Mouse (Mus musculus) embryonic fibroblast, embryonic 13.5 days (primary cell): ENCODE results near the gene Tnfrsf13c.

Experiments
- CTCF ChIP-seq: IDR thresholded peaks from 2 replicates; pipeline ENCODE4 v1.5.1; 2011; ENCODE audit warnings: mild to moderate bottlenecking, control low read depth, low read length, moderate library complexity, borderline replicate concordance; ENCODE audit not compliant: insufficient read depth
- POLR2A ChIP-seq: IDR thresholded peaks from 2 replicates; pipeline ENCODE4 v1.6.1; 2011; ENCODE audit warnings: low read depth, mild to moderate bottlenecking, control low read depth, low read length, moderate library complexity

DNA sequence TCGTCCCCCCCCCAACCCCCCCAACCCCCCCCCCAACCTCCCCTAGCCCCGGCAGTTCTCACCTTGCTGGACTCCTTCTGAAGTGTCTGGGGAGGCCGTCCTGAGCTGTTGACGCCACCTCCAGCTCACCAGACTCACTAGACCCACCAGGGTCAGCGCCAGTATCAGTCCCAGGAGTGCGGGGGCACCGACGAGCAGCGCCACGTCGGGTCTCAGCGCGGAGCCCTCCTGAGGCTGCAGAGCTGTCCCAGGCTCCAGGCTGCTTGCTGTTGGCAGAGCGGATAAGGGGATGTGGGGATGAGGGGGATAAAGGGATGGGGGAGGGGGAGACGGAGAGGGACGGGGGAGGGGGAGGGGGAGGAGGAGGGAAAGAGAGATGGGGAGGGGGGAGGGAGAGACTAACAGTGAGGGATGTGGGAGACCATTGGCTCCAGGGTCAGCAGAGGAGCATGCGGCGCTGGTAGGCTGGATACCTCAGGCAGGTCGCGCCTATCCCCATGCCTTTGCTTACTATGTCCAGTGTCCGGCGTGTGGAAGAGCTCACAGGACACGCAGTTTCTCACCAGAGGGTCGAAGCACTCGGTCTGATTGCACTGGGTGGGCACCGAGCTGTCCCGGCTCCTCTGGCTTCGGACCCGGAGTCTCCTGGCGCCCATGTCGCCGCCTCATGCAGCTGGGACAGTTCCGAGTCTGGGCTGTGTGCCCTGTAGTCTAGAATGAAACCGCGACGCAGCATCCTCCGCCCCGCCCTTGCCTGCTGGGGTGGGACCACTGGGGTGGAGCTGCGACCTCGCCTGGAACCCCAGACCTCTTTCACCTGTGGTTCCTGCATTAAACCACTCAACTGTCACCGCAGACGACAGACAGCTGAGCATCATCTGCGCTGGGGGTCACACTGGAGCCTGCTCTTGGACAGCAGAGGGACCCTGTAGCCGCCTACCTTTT, at the start of gene Tnfrsf13c:
- TF ChIP-seq CTCF = no peak
- TF ChIP-seq POLR2A = no peak
